Mouse (Mus musculus) erythroblast, embryonic 14.5 days (primary cell): Measurements from ENCODE around the gene Ier2.

ENCODE experiments used
- GATA1 ChIP-seq: IDR thresholded peaks from 2 replicates; pipeline ENCODE4 v1.6.1; 2012; ENCODE audit warnings: low read length, inconsistent platforms, mixed read lengths
- TAL1 ChIP-seq: IDR thresholded peaks from 3 replicates; pipeline ENCODE4 v1.6.1; 2012; ENCODE audit warnings: low read length, inconsistent platforms, mixed read lengths

- TF ChIP-seq GATA1 (no peak), TAL1 (no peak)
Measured at GRCm38 (mm10) chr8:84661961-84662571, 586 bp downstream of the Ier2 start.
